Mouse (Mus musculus) embryonic facial prominence, embryonic 14.5 days (tissue): ENCODE measurements around the gene Asb18. TPM values are rescaled to one million over a fixed set of nuclear protein-coding genes. Genes with fewer than 3 reads are reported as not detected.

Experiments used
- ATAC-seq: fragments of 200-750 bp; cut with Nextera tagmentation; 2 replicates; pipeline ENCODE4 v1.8.0; 2017; ENCODE audit warnings: low read depth, moderate number of reproducible peaks, moderate TSS enrichment
- DNase-seq: peaks from one replicate; pipeline ENCODE4 v3.0.0-alpha.2; 2015; ENCODE audit warnings: low spot score
- H3K27ac ChIP-seq: fragments of 300-500 bp; sonication (generic); replicated peaks from 2 replicates; pipeline ENCODE4 v1.5.1; 2014; ENCODE audit warnings: low read depth, mild to moderate bottlenecking, low read length, moderate library complexity
- H3K27me3 ChIP-seq: fragments of 300-500 bp; sonication (generic); replicated peaks from 2 replicates; pipeline ENCODE4 v1.6.1; 2014; ENCODE audit warnings: low read length; ENCODE audit not compliant: control insufficient read depth, insufficient read depth
- H3K36me3 ChIP-seq: fragments of 300-500 bp; sonication (generic); 2 replicates; pipeline ENCODE4 v1.6.1; 2014; ENCODE audit warnings: low read length, mixed read lengths; ENCODE audit not compliant: control insufficient read depth, insufficient read depth
- H3K4me1 ChIP-seq: fragments of 300-500 bp; sonication (generic); 2 replicates; pipeline ENCODE4 v1.6.1; 2014; ENCODE audit warnings: antibody characterized with exemption, low read length; ENCODE audit not compliant: control insufficient read depth, insufficient read depth
- H3K4me2 ChIP-seq: fragments of 300-500 bp; sonication (generic); 2 replicates; pipeline ENCODE4 v1.6.1; 2014; ENCODE audit warnings: low read depth, mild to moderate bottlenecking, low read length, moderate library complexity, mixed read lengths
- H3K4me3 ChIP-seq: fragments of 300-500 bp; sonication (generic); 2 replicates; pipeline ENCODE4 v1.5.1; 2014; ENCODE audit warnings: low read depth, mild to moderate bottlenecking, low read length
- H3K9ac ChIP-seq: fragments of 300-500 bp; sonication (generic); 2 replicates; pipeline ENCODE4 v1.6.1; 2014; ENCODE audit warnings: low read depth, mild to moderate bottlenecking, low read length, moderate library complexity, mixed read lengths
- H3K9me3 ChIP-seq: fragments of 300-500 bp; sonication (generic); 2 replicates; pipeline ENCODE4 v1.6.1; 2016; ENCODE audit warnings: low read length; ENCODE audit not compliant: control insufficient read depth
- WGBS: fragments of 180-500 bp; shearing (Covaris S2); extraction: QIAGEN DNeasy Blood & Tissue Kit; methylation state at CpG from one replicate; pipeline ENCODE4 v1.1.7; 2014; 5-methylcytosine and 5-hydroxymethylcytosine counted together
- polyA plus RNA-seq: library from polyadenylated mRNA; unstranded; fragments of >200 nt; fragmentation: Nextera tagmentation; extraction: Ambion mirVana; gene quantifications from 2 replicates; pipeline ENCODE4 v1.2.1, GENCODE M21; 2014

The Asb18 gene
- polyA plus RNA-seq, 1 experiment from 2014 or later = 0.31 TPM

GRCm38 (mm10) chr1:89933786-89934185, 80.7 kb downstream of the Asb18 start:
- DNase-seq (no peak), ATAC-seq (no peak)
- Histone ChIP-seq H3K9ac (no peak overlapping the region), H3K36me3 (no peaks in the 10 kb centered on the region), H3K27ac (no peak overlapping the region), H3K9me3 (no peaks in the 10 kb centered on the region), H3K4me2 (no peak overlapping the region), H3K4me1 (peaks cover 20% of the 10 kb centered on the region), H3K27me3 (peaks cover 100% of the 10 kb centered on the region), H3K4me3 (no peak overlapping the region)
- WGBS = under 1% methylated on average over 21 of the region's 21 CpGs

- Histone ChIP-seq H3K4me1 (peaks cover 20% of the 10 kb centered on the region), H3K27me3 (peaks cover 100% of the 10 kb centered on the region), H3K27ac (no peak overlapping the region), H3K4me3 (no peak overlapping the region), H3K36me3 (no peaks in the 10 kb centered on the region), H3K4me2 (no peak overlapping the region), H3K9ac (no peak overlapping the region), H3K9me3 (no peaks in the 10 kb centered on the region)
- no peak for ATAC-seq
- no peak for DNase-seq
- WGBS = 7% methylated on average over 6 of the region's 6 CpGs
Observed at GRCm38 (mm10) chr1:89933028-89933427, 81.4 kb downstream of the Asb18 start.

GRCm38 (mm10) chr1:89932616-89933015, 81.8 kb downstream of the Asb18 start:
- DNase-seq = no peak

GRCm38 (mm10) chr1:89932021-89932423, 82.4 kb downstream of the Asb18 start:
- no peak overlapping the region for H3K9ac ChIP-seq
- peak overlapping the region; percentile 45; the same call in 1 of the 2 replicates for H3K4me3 ChIP-seq
- H3K4me1 ChIP-seq = peaks cover 22% of the 10 kb centered on the region
- H3K4me2 ChIP-seq = 0 out of 2 replicates have a peak overlapping the region, but pooled peaks have one; percentile 4
- H3K27me3 ChIP-seq = peaks cover 100% of the 10 kb centered on the region
- 2% methylated on average over 19 of the region's 19 CpGs for WGBS
- DNase-seq (no peak), ATAC-seq (no peak)
- no peaks in the 10 kb centered on the region for H3K9me3 ChIP-seq
- H3K36me3 ChIP-seq = no peaks in the 10 kb centered on the region
- H3K27ac ChIP-seq = no peak overlapping the region

More at GRCm38 (mm10) chr1:89932616-89933015, 81.8 kb downstream of the Asb18 start:
- no peak overlapping the region for H3K9ac ChIP-seq
- H3K36me3 ChIP-seq = no peaks in the 10 kb centered on the region
- WGBS = 2% methylated on average over 16 of the region's 16 CpGs
- no peak overlapping the region for H3K4me3 ChIP-seq
- H3K27ac ChIP-seq = no peak overlapping the region
- no peak overlapping the region for H3K4me2 ChIP-seq
- no peak for ATAC-seq
- H3K4me1 ChIP-seq = peaks cover 20% of the 10 kb centered on the region
- peaks cover 100% of the 10 kb centered on the region for H3K27me3 ChIP-seq
- no peaks in the 10 kb centered on the region for H3K9me3 ChIP-seq

GRCm38 (mm10) chr1:89931120-89931519, 83.3 kb downstream of the Asb18 start, which contains the start of gene Gbx2:
Gene Gbx2 (minus strand): TSS chr1:89931179.
- DNase-seq = peak; percentile 86
- 0% methylated on average over 29 of the region's 33 CpGs for WGBS

GRCm38 (mm10) chr1:89930551-89930950, 83.9 kb downstream of the Asb18 start:
- peak overlapping the region; percentile 76 for H3K4me2 ChIP-seq
- DNase-seq = no peak
- ATAC-seq = peak; percentile 27; the same call in 1 of the 2 replicates
- peaks cover 100% of the 10 kb centered on the region for H3K27me3 ChIP-seq
- H3K9me3 ChIP-seq = no peaks in the 10 kb centered on the region
- H3K36me3 ChIP-seq = no peaks in the 10 kb centered on the region
- peak overlapping the region; percentile 41; the same call in 1 of the 2 replicates for H3K9ac ChIP-seq
- no peak overlapping the region for H3K27ac ChIP-seq
- WGBS = 0% methylated on average over 22 of the region's 45 CpGs
- peaks cover 21% of the 10 kb centered on the region for H3K4me1 ChIP-seq
- H3K4me3 ChIP-seq = peak overlapping the region; percentile 45

More at GRCm38 (mm10) chr1:89931120-89931519, 83.3 kb downstream of the Asb18 start, which contains the start of gene Gbx2:
- Histone ChIP-seq H3K4me3 (peak within 1 kb of the TSS; percentile 45), H3K36me3 (no peaks in the 10 kb centered on the region), H3K9ac (peak within 1 kb of the TSS; percentile 41; the same call in 1 of the 2 replicates), H3K4me1 (peaks cover 22% of the 10 kb centered on the region), H3K27ac (no peak within 1 kb of the TSS), H3K9me3 (no peaks in the 10 kb centered on the region), H3K27me3 (peaks cover 100% of the 10 kb centered on the region), H3K4me2 (peak within 1 kb of the TSS; percentile 76)
- ATAC-seq = peak; percentile 60

GRCm38 (mm10) chr1:89929721-89930505, 84.6 kb downstream of the Asb18 start:
- H3K9ac ChIP-seq = peak overlapping the region; percentile 41; the same call in 1 of the 2 replicates
- peaks cover 18% of the 10 kb centered on the region for H3K4me1 ChIP-seq
- H3K4me2 ChIP-seq = peak overlapping the region; percentile 76

GRCm38 (mm10) chr1:89929181-89929580, 85.3 kb downstream of the Asb18 start:
- Histone ChIP-seq H3K9ac (no peak overlapping the region), H3K4me2 (peak overlapping the region; percentile 27; the same call in 1 of the 2 replicates), H3K4me1 (peaks cover 18% of the 10 kb centered on the region), H3K9me3 (no peaks in the 10 kb centered on the region), H3K36me3 (no peaks in the 10 kb centered on the region), H3K27me3 (peaks cover 100% of the 10 kb centered on the region), H3K27ac (no peak overlapping the region), H3K4me3 (0 out of 2 replicates have a peak overlapping the region, but pooled peaks have one; percentile 0)
- 3% methylated on average over 6 of the region's 6 CpGs for WGBS
- DNase-seq (no peak), ATAC-seq (no peak)

More at GRCm38 (mm10) chr1:89929721-89930505, 84.6 kb downstream of the Asb18 start:
- Histone ChIP-seq H3K4me3 (peak overlapping the region; percentile 45), H3K27ac (no peak overlapping the region), H3K9me3 (no peaks in the 10 kb centered on the region), H3K36me3 (no peaks in the 10 kb centered on the region), H3K27me3 (peaks cover 100% of the 10 kb centered on the region)
- DNase-seq (no peak), ATAC-seq (no peak)
- WGBS = under 1% methylated on average over 23 of the region's 55 CpGs
